Mouse (Mus musculus) midbrain, postnatal 0 days (tissue): ENCODE results near the gene Tbxas1. TPM values are rescaled to one million over a fixed set of nuclear protein-coding genes. Genes with fewer than 3 reads are reported as not detected.

Experiments
- ATAC-seq: fragments of 200-750 bp; cut with Nextera tagmentation; 2 replicates; pipeline ENCODE4 v1.8.0; 2017; ENCODE audit warnings: moderate number of reproducible peaks, mild to moderate bottlenecking, moderate TSS enrichment, moderate library complexity; ENCODE audit not compliant: low FRiP score
- DNase-seq: peaks from one replicate; pipeline ENCODE4 v3.0.0-alpha.2; 2015; ENCODE audit warnings: low spot score
- H3K27ac ChIP-seq: fragments of 300-500 bp; sonication (generic); 2 replicates; pipeline ENCODE4 v1.5.1; 2014; ENCODE audit warnings: low read depth, mild to moderate bottlenecking, low read length, mixed read lengths
- H3K27me3 ChIP-seq: fragments of 300-500 bp; sonication (generic); 2 replicates; pipeline ENCODE4 v1.6.1; 2014; ENCODE audit warnings: low read length, control low read depth, mixed read lengths; ENCODE audit not compliant: insufficient read depth
- H3K36me3 ChIP-seq: fragments of 300-500 bp; sonication (generic); 2 replicates; pipeline ENCODE4 v1.6.1; 2014; ENCODE audit warnings: low read length, control low read depth, mixed read lengths; ENCODE audit not compliant: insufficient read depth
- H3K4me1 ChIP-seq: fragments of 300-500 bp; sonication (generic); 2 replicates; pipeline ENCODE4 v1.6.1; 2014; ENCODE audit warnings: mild to moderate bottlenecking, control low read depth, antibody characterized with exemption, low read length, mixed read lengths; ENCODE audit not compliant: insufficient read depth
- H3K4me2 ChIP-seq: fragments of 300-500 bp; sonication (generic); 2 replicates; pipeline ENCODE4 v1.6.1; 2014; ENCODE audit warnings: low read depth, mild to moderate bottlenecking, low read length, mixed read lengths; ENCODE audit not compliant: poor library complexity, severe bottlenecking
- H3K4me3 ChIP-seq: fragments of 300-500 bp; sonication (generic); 2 replicates; pipeline ENCODE4 v1.5.1; 2014; ENCODE audit warnings: low read depth, mild to moderate bottlenecking, low read length, moderate library complexity
- H3K9ac ChIP-seq: fragments of 300-500 bp; sonication (generic); replicated peaks from 2 replicates; pipeline ENCODE4 v1.6.1; 2014; ENCODE audit warnings: mild to moderate bottlenecking, low read length, moderate library complexity, mixed read lengths; ENCODE audit not compliant: poor library complexity, severe bottlenecking
- H3K9me3 ChIP-seq: fragments of 300-500 bp; sonication (generic); 2 replicates; pipeline ENCODE4 v1.6.1; 2016; ENCODE audit warnings: low read length, control low read depth
- CTCF ChIP-seq: IDR thresholded peaks from 2 replicates; pipeline ENCODE4 v1.5.1; 2016; ENCODE audit warnings: antibody characterized with exemption, mild to moderate bottlenecking
- WGBS: fragments of 180-500 bp; shearing (Covaris S2); extraction: QIAGEN DNeasy Blood & Tissue Kit; methylation state at CpG from one replicate; pipeline ENCODE4 v1.1.7; 2014; 5-methylcytosine and 5-hydroxymethylcytosine counted together
- polyA plus RNA-seq: library from polyadenylated mRNA; unstranded; fragments of >200 nt; fragmentation: Nextera tagmentation; extraction: Ambion mirVana; gene quantifications from 2 replicates; pipeline ENCODE4 v1.2.1, GENCODE M21; 2015
- total RNA-seq: library from RNA; depleted of rRNA; stranded (reverse); fragments of >200 nt; gene quantifications from 2 replicates; pipeline ENCODE4 v1.2.3, GENCODE M21; 2014

The Tbxas1 gene
- total and polyA plus RNA-seq, 2 experiments from 2014 or later: 1.4 to 3.1 TPM

DNA sequence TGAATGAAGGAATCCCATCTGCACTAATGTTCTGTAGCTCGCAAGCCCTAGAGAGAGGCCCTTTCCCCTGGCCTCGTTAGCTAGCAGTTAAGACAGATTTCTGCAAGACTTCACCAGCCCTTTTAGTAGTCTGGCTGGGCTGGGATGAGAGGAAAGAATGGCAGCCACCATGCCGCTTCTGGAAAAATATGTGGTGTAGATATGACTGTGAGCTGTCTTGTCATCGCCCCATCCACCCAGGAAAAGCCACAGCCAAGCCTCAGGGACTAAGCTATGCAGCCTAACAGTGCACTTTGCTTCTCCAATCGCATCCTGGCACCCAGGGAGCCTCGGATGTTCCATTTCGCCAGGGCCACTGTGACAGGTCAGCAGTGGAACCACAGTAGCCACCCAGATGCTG is 149.8 kb downstream of the Tbxas1 start:
- H3K36me3 ChIP-seq: no peaks in the 10 kb centered on the region
- DNase-seq (no peak), ATAC-seq (no peak)
- H3K9ac ChIP-seq: no peak overlapping the region
- no peaks in the 10 kb centered on the region for H3K4me1 ChIP-seq
- H3K27me3 ChIP-seq: no peaks in the 10 kb centered on the region
- 79% methylated on average over 7 of the region's 7 CpGs for WGBS
- no peak overlapping the region for H3K4me3 ChIP-seq
- no peak for TF ChIP-seq CTCF
- no peaks in the 10 kb centered on the region for H3K9me3 ChIP-seq
- no peak overlapping the region for H3K27ac ChIP-seq
- no peak overlapping the region for H3K4me2 ChIP-seq

GRCm38 (mm10) chr6:39030714-39031113 is 155.5 kb downstream of the Tbxas1 start:
- Histone ChIP-seq H3K4me1 (no peaks in the 10 kb centered on the region), H3K4me2 (no peak overlapping the region), H3K9ac (no peak overlapping the region), H3K27ac (no peak overlapping the region), H3K4me3 (no peak overlapping the region), H3K9me3 (no peaks in the 10 kb centered on the region), H3K27me3 (no peaks in the 10 kb centered on the region), H3K36me3 (no peaks in the 10 kb centered on the region)
- no peak for DNase-seq
- WGBS: 76% methylated on average over 4 of the region's 4 CpGs
- ATAC-seq: no peak
- no peak for TF ChIP-seq CTCF

DNA sequence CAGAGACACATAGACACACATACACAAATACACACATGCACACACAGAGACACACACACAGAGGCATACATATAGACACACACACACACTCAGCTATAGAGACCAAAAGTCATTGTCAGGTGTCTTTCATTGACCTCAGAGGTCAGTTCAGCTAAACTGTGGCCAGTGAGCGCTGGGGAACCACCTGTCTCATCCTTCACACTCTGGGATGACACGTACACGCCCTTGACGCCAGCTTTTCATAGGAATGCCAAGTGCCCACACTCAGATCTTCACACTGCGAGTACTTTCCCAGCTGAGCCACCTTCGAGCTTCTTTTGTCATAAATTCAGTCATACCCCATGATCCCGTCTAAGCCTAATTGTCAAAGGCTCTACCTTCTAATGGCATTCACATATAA is 158.5 kb downstream of the Tbxas1 start:
- H3K4me3 ChIP-seq: no peak overlapping the region
- H3K9ac ChIP-seq: no peak overlapping the region
- no peak overlapping the region for H3K27ac ChIP-seq
- no peaks in the 10 kb centered on the region for H3K27me3 ChIP-seq
- no peak for TF ChIP-seq CTCF
- no peak for ATAC-seq
- DNase-seq: no peak
- H3K4me1 ChIP-seq: no peaks in the 10 kb centered on the region
- H3K9me3 ChIP-seq: no peaks in the 10 kb centered on the region
- H3K36me3 ChIP-seq: no peaks in the 10 kb centered on the region
- H3K4me2 ChIP-seq: no peak overlapping the region
- 87% methylated on average over 7 of the region's 7 CpGs for WGBS

GRCm38 (mm10) chr6:39035039-39035438 is 159.8 kb downstream of the Tbxas1 start:
- Histone ChIP-seq H3K9me3 (no peaks in the 10 kb centered on the region), H3K4me1 (peaks cover 4% of the 10 kb centered on the region; the same call in 1 of the 2 replicates), H3K4me3 (no peak overlapping the region), H3K4me2 (no peak overlapping the region), H3K9ac (no peak overlapping the region), H3K27me3 (no peaks in the 10 kb centered on the region), H3K36me3 (no peaks in the 10 kb centered on the region), H3K27ac (no peak overlapping the region)
- no peak for DNase-seq
- no peak for TF ChIP-seq CTCF
- 87% methylated on average over 6 of the region's 6 CpGs for WGBS
- ATAC-seq: no peak

DNA sequence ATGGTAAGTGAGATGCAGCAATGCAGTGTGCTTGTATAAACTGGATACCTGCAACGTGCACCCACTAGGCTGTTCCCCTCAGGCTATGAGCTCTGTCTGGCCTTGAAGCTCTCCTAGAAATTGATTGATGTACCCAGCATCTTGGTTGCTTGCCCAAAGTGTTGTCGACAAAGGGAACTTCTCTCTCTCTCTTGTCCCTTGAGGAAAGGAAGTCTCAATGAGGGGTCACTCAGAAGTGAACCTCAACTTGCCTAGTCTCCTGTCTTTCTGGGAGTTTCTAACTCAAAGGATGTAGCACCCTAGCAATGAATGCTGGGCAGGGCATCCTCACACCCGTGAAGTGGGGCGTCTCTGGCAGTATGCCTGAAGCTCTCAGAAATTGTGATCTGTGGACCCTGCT is 161.0 kb downstream of the Tbxas1 start:
- Histone ChIP-seq H3K4me1 (peaks cover 4% of the 10 kb centered on the region; the same call in 1 of the 2 replicates), H3K27ac (no peak overlapping the region), H3K9ac (no peak overlapping the region), H3K27me3 (no peaks in the 10 kb centered on the region), H3K36me3 (no peaks in the 10 kb centered on the region), H3K4me3 (no peak overlapping the region), H3K9me3 (no peaks in the 10 kb centered on the region), H3K4me2 (no peak overlapping the region)
- no peak for DNase-seq
- ATAC-seq: no peak
- no peak for TF ChIP-seq CTCF
- 81% methylated on average over 4 of the region's 4 CpGs for WGBS

DNA sequence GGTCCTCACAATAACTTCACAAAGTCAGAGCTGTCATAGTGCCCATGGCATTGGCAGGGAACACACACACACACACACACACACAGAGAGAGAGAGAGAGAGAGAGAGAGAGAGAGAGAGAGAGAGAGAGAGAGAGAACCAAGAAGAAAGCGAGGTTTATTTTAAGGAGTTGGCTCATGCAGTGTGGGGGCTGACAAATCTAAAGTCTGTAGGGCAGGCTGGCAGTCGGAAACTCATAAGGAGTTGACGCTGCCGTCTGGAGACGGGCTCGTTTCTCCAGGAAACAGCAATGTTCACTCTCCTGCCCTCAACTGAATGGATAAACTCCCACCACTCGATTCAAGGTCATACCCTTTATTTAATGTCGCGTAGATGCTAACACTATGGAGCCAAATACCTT is 165.2 kb downstream of the Tbxas1 start:
- Histone ChIP-seq H3K27ac (no peak overlapping the region), H3K27me3 (no peaks in the 10 kb centered on the region), H3K4me1 (peaks cover 4% of the 10 kb centered on the region; the same call in 1 of the 2 replicates), H3K4me2 (no peak overlapping the region), H3K4me3 (no peak overlapping the region), H3K36me3 (no peaks in the 10 kb centered on the region), H3K9me3 (no peaks in the 10 kb centered on the region), H3K9ac (no peak overlapping the region)
- no peak for ATAC-seq
- TF ChIP-seq CTCF: no peak
- DNase-seq: no peak
- 84% methylated on average over 9 of the region's 9 CpGs for WGBS
